In the genomic region with DNA sequence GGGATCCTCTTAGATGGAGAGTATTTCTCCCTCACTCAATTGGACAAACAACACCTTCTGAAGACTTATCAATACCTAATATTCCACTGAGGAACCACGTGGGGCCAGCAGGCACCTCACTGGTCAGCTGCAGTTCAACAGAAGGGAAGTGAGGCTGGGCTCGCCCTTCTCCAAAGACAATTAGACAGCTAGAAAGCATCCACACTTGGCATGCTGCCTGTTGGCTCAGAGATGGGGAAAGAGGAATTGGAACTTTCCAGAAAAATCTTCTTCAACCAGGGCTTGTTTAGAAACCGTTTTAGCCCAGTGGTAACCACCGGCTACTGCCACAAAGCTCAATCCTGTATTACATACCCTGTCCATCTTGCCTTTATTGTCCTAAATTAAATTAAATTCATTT, we compare ENCODE assay signal across 9 mouse cellular contexts. TPM values are rescaled to one million over a fixed set of nuclear protein-coding genes. Genes with fewer than 3 reads are reported as not detected.
A peak's percentile ranks its signal among the peaks of the same experiment; 100 is the strongest.
DNase-seq lines count a peak whose midpoint lies in the region; ATAC-seq lines count a peak whose summit lies in the region.
"Had no signal": no experiment of that assay in that cellular context is flagged by ENCODE, and none has a peak within 500 bp of the region (broad histone marks: within the 10 kb centered on the region; RNA-seq: fewer than 3 reads in every experiment).

No protein-coding gene starts in this region.

- H3K4me2 ChIP-seq in forebrain, embryonic 11.5 days (ENCODE audit: low read depth, low read length, severe bottlenecking) = no peak overlapping the region
- no peak overlapping the region for H3K4me2 ChIP-seq in forebrain, embryonic 16.5 days (ENCODE audit: low read length)
- H3K4me2 ChIP-seq: heart, embryonic 15.5 days; limb, embryonic 12.5 days had no signal

- 73% methylated on average over 4 of the region's 4 CpGs for WGBS in forebrain, embryonic 11.5 days
- 54% methylated on average over 4 of the region's 4 CpGs for WGBS in forebrain, embryonic 16.5 days

- no peak overlapping the region for H3K27ac ChIP-seq in forebrain, embryonic 11.5 days (ENCODE audit: low read depth, low read length)
- no peak overlapping the region for H3K27ac ChIP-seq in forebrain, embryonic 16.5 days (ENCODE audit: low read length)
- H3K27ac ChIP-seq: heart, embryonic 15.5 days; limb, embryonic 12.5 days had no signal

- H3K9me3 ChIP-seq in forebrain, embryonic 11.5 days (ENCODE audit: control insufficient read depth, low read length) = no peaks in the 10 kb centered on the region
- no peaks in the 10 kb centered on the region for H3K9me3 ChIP-seq in forebrain, embryonic 16.5 days (ENCODE audit: control insufficient read depth, low read length)
- H3K9me3 ChIP-seq: heart, embryonic 15.5 days; limb, embryonic 12.5 days had no signal

- DNase-seq in ovary, postnatal 36 days (ENCODE audit: low spot score) = peak; percentile 14
- DNase-seq in ovary, postnatal 10 days (ENCODE audit: low spot score) = no peak
- peak; percentile 3 for DNase-seq in fibroblast of lung, adult 2 months (ENCODE audit: low read depth)
- DNase-seq in heart, postnatal 25 days (ENCODE audit: low spot score) = peak; percentile 19
- DNase-seq in forebrain, embryonic 11.5 days (ENCODE audit: low spot score) = no peak

- H3K9ac ChIP-seq in forebrain, embryonic 11.5 days (ENCODE audit: low read length) = no peak overlapping the region
- no peak overlapping the region for H3K9ac ChIP-seq in forebrain, embryonic 16.5 days (replicated peaks; ENCODE audit: low read depth, low read length)
- H3K9ac ChIP-seq: heart, embryonic 15.5 days; limb, embryonic 12.5 days had no signal

- no peaks in the 10 kb centered on the region for H3K4me1 ChIP-seq in forebrain, embryonic 11.5 days (replicated peaks; ENCODE audit: control insufficient read depth, insufficient read depth, low read length)
- H3K4me1 ChIP-seq in forebrain, embryonic 16.5 days (replicated peaks; ENCODE audit: control insufficient read depth, insufficient read depth, low read length) = peaks cover 7% of the 10 kb centered on the region

- intact Hi-C loops in heart, postnatal 25 days (cut with DNase I) = no loop called here

- no peaks in the 10 kb centered on the region for H3K27me3 ChIP-seq in forebrain, embryonic 11.5 days (ENCODE audit: control insufficient read depth, insufficient read depth, low read length)
- H3K27me3 ChIP-seq in forebrain, embryonic 16.5 days (replicated peaks; ENCODE audit: control insufficient read depth, insufficient read depth, low read length) = no peaks in the 10 kb centered on the region
- H3K27me3 ChIP-seq: limb, embryonic 12.5 days had no signal

- H3K4me3 ChIP-seq in forebrain, embryonic 11.5 days (ENCODE audit: low read depth, low read length) = no peak overlapping the region
- no peak overlapping the region for H3K4me3 ChIP-seq in forebrain, embryonic 16.5 days (replicated peaks; ENCODE audit: low read length)
- H3K4me3 ChIP-seq: heart, embryonic 15.5 days; limb, embryonic 12.5 days had no signal

- peak; percentile 42 for ATAC-seq in megakaryocyte, adult 5-6 weeks (ENCODE audit: poor library complexity, severe bottlenecking)
- ATAC-seq in forebrain, embryonic 11.5 days (replicated peaks; ENCODE audit: low FRiP score) = no peak
- ATAC-seq in forebrain, embryonic 16.5 days = no peak

- H3K36me3 ChIP-seq in forebrain, embryonic 11.5 days (ENCODE audit: control insufficient read depth, insufficient read depth, low read length) = no peaks in the 10 kb centered on the region
- no peaks in the 10 kb centered on the region for H3K36me3 ChIP-seq in forebrain, embryonic 16.5 days (ENCODE audit: control insufficient read depth, insufficient read depth)
- H3K36me3 ChIP-seq: heart, embryonic 15.5 days; limb, embryonic 12.5 days had no signal

RNA-seq across cellular contexts. Expression of a gene that starts 4.4 kb away (rescaled TPM):
- total RNA-seq in heart, postnatal 25 days (2021) = under 1 TPM; 0.10 to 0.14 TPM
- total RNA-seq in megakaryocyte, adult 5-6 weeks (2015) = 0.09 TPM in 1 of 2 replicates, not detected in the other
- total RNA-seq in megakaryocyte, adult 5-6 weeks (2017) = not detected in 2 replicates
- polyA plus RNA-seq in forebrain, embryonic 11.5 days (2014; fragmentation: Nextera tagmentation; extraction: Ambion mirVana) = 1.4 and 1.6 TPM in 2 replicates
- 8.0 and 9.7 TPM in 2 replicates for polyA plus RNA-seq in forebrain, embryonic 16.5 days (2015; fragmentation: Nextera tagmentation; extraction: Ambion mirVana)

Comparison
In these comparisons a context has a peak if more than half of its experiments do, and no peak if none do; other contexts are left out.
1. DNase-seq: peak in ovary, postnatal 36 days (single experiment), fibroblast of lung, adult 2 months (single experiment) and heart, postnatal 25 days (single experiment); none in ovary, postnatal 10 days (single experiment) and forebrain, embryonic 11.5 days (single experiment).